Mouse (Mus musculus): ENCODE data around the gene Zswim9. TPM values are rescaled to one million over a fixed set of nuclear protein-coding genes. Genes with fewer than 3 reads are reported as not detected.

Gene Zswim9
- total RNA-seq, 2 experiments from 2014 or later, result 7.8 to 8.1 TPM

DNA sequence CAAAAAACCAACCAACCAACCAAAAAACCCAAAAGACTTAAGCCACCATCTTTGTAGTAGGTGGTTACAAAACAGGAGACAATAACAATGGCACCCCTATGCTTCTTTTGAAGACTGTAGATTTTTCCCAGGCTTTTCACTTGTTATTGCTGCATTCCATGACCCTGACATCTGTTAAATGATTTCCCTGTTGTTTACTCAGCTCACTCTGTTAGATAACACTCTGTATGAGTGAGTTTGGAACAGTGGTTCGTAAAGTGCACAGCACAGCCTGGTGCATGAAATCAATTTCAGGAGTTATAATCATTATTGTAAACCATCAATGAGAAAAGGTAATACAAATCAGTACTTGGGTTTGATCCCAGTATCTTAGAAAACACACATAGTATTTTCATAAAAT, 6.8 kb downstream of the Zswim9 start:
- no peak for DNase-seq
- intact Hi-C loops (cut with DNase I), result no loop called here

DNA sequence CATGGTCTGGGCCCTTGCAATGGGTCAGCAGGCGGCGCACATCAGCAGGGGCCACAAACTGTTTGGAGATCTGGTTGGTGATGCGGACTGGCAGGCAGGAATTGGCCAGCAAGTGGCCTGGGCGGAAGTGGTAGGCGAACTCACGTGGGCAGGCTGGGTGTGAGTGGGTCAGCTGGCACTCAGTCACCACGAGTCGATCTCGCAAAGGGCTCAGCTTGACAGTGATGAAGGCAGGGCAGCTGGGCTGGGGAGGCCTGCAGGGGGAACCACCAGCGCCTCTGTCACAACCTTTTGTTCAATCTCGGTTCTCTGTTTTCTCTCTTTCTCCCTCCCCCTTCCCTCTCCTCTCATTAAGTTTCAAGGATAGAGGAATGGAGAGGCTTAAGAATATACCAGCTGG, 9.1 kb downstream of the Zswim9 start:
- no peak for DNase-seq
- intact Hi-C loops (cut with DNase I), result no loop called here

DNA sequence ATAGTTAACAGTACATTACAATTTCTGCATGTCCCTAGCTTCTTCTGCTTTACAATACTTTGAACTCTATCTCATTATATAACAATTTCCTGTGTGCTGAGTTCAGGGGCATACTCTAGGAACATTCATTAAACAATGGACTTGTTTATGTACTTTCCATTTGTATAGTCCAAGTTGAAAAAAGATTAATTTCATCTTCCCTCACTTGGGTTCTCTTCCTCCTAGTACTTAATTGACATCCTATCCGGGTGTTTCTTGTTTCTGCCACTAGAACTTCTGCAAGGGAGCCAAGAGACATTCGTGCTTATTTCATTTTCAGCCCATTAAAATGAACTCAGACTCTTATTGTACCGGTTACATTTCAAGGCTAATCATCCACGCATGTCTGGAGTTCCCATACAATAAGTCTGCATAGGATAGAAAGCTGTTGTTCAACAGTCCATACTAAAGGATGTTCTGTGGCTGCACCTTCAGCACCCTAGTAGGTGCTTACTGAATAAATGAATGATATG, 9.7 kb downstream of the Zswim9 start:
- no peak for DNase-seq
- intact Hi-C loops (cut with DNase I), result no loop called here

DNA sequence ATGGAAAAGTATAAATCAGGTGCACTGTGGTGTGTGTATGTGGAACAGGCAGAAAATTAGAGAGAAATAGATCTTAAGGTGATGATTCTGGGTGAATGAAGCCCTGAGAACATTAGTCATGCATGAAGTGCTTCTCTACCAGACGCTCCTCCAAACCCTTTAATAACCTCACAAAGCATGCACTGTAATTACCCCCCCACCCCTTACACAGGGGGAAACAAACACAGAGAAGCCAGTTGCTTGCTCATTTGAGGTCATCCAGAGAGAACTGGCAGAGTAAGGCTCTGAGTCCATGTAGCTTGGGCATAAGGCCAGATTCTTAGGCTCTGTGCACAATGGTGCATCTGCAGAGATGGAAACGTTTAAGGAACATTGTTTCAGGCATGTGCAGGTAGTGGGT, 14.1 kb downstream of the Zswim9 start:
- intact Hi-C loops (cut with DNase I), result no loop called here

DNA sequence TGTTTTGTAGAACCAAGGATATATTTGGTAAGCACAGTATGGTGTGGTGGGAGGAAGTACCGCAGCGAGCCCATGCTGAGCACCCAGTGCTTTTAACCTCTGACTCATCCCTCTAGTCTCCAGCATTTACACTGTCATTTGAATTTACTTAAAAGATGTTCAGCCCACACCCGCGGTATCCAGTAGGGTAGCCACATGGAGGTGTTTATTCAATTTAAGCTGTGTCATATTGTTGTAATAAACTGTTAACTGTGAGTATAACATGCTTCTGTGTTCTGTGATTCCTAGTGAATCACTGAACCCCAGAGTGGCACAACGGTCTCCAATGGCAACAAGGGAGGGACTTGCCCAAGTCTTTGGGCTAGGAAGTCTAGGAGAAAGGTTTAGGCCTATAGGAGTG, 14.7 kb downstream of the Zswim9 start:
- DNase-seq, result no peak
- intact Hi-C loops (cut with DNase I), result no loop called here

More for the DNA sequence above, 14.1 kb downstream of the Zswim9 start:
- DNase-seq, result no peak

DNA sequence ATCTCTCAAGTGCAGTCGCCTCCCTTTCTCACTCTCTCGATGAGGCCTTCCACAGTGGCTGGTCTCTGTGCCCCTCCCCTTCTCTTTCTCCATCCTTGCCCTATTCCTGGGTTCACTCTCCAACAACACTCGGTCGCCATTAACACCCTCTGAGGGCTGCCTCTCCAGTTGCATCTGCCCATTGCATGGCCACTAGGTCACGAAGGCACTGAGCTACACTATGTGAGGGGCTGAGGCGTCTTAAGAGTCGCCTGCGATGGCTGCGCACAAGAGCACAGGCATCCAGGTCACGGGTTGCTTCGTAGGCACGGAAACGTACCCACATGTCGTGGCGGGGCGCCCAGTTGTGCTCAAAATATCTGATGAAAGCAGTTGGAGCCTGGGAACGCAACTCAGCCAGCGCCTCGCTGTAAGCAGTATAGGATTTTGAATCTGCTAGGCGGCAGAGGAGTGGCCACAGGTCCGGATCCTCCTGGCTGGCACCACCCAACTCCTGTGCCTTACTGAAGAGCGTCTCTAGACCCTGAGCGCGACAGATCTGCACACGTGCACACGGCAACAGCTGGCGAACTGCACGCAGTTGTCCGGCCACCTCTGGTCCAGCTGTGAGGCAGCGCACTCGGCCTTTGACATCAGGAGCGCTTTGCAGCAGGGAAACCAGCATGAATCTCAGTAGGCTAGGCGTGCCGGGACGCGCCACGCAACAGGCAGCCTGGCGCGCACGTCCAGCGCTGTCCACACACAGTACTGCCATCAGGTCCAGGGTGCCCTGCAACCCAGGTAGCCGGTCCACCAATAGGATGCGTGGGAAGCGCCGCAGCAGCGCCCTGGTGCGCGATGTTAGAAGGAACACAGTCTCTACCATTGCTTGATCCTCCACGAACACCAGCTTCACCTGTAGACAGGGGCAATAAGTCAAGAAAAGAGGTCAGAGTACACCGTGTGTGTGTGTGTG, 17.5 kb downstream of the Zswim9 start:
- no peak for DNase-seq
- intact Hi-C loops (cut with DNase I), result no loop called here

DNA sequence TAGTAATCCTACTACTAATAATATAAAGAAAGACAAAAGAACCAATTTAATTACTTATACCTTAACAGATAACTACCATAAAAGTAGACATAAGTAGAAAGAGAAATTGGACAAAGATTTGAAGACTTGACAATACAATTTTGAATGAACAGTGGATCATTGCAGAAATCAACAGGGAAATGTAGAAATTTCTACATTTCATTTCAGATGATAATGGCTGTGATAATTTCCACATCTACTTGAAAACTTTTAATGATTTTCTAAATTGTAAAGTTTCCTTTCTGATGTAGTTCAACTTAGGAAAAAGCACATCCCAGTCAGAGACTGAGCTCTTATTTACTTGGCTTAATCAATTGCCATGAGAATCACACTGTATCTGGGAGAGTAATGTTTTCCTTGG, 65.8 kb downstream of the Zswim9 start, which contains the start of gene Vmn1r89:
Vmn1r89 (plus strand) TSS at position 301 of the 400 bp plus-strand sequence.
- no peak for DNase-seq
- intact Hi-C loops (cut with DNase I), result no loop called here

Other genes with a start within 250 kb of the Zswim9 start
- gene Chmp2a, start 243.9 kb downstream of the Zswim9 start, total RNA-seq (2021), result 100 to 1,000 TPM; 124 to 136 TPM
- 100 to 1,000 TPM; 198 to 199 TPM for gene Ube2m, start 240.4 kb downstream of the Zswim9 start, total RNA-seq (2021)
- gene Mzf1, start 224.0 kb downstream of the Zswim9 start, total RNA-seq (2021), result under 1 TPM; 0.47 to 0.60 TPM
- gene Vmn1r85, start 183.5 kb downstream of the Zswim9 start, total RNA-seq (2021), result not detected
- gene Vmn1r86, start 158.8 kb downstream of the Zswim9 start, total RNA-seq (2021), result not detected
- not detected for gene Vmn1r87, start 138.6 kb downstream of the Zswim9 start, total RNA-seq (2021)
- under 1 TPM in 1 of 2 experiments, not detected in 1; 0.06 TPM for gene Vmn1r88, start 119.2 kb downstream of the Zswim9 start, total RNA-seq (2021)
- not detected for gene Vmn1r89, start 65.7 kb downstream of the Zswim9 start, total RNA-seq (2021)
- 1 to 10 TPM; 3.5 to 5.0 TPM for gene Lig1, start 1.4 kb downstream of the Zswim9 start, total RNA-seq (2021)
- gene Pla2g4c, start 45.9 kb upstream of the Zswim9 start, total RNA-seq (2021), result under 1 TPM in 1 of 2 experiments, not detected in 1; 0.14 TPM
- gene Cabp5, start 119.4 kb upstream of the Zswim9 start, total RNA-seq (2021), result not detected
- not detected for gene Bsph1, start 172.1 kb upstream of the Zswim9 start, total RNA-seq (2021)